Mouse (Mus musculus): ENCODE measurements around the gene Celf1.
"Not testable (repeated sequence)": the region's sequence is repeated elsewhere in the genome, so short reads cannot be mapped to it uniquely, and the experiment has no call there.

Celf1 gene

GRCm38 (mm10) chr2:90940233-90941229 lies at the start of gene Celf1:
Gene Celf1, plus strand, starts transcription at chr2:90940382.
- DNase-seq (ENCODE audit: low spot score): peak; percentile 93

DNA sequence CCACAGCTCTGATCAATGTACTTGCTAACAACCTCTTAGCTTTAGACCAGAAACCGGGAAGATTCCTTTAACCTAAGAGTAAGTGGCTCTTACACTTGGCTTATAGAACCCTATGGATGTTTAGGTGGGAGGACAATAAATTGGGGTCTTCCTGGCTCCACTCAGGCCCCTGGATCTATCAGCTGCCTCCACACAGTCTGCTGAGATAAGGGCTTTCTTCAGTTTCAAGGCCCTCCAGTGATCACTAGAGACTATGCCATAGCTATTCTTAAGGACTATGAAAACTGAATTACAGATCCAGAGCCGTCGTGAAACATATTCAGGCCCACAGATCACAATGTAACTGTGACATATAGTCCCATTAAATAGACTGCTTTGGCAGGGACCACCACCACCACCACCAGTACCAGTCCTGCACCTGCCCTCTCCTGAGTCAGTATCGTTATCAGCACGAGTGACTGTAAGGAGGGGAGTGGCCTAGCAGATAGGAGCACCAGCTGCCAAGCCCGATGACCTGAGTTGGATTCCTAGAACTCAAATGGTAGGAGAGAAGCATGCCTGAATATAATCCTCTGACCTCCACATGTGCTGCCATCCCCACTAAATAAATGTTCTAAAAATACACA lies 46.4 kb upstream of the Celf1 start:
- DNase-seq (ENCODE audit: low spot score): no peak

DNA sequence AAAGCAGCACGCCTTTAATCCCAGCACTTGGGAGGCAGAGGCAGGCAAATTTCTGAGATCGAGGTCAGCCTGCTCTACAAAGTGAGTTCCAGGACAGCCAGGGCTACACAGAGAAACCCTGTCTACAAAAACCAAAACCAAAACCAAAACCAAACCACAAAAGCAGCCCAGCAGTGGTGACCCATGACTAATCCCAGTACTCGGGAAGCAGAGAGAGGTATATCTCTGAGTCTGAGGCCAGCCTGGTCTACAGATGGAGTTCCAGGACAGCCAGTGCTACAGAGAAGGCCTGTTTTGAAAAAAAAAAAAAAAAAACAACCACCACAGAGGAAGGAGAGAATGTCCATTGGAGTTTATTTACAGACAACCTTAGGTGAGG lies 45.9 kb upstream of the Celf1 start:
- not testable (repeated sequence) for DNase-seq (ENCODE audit: low spot score)

DNA sequence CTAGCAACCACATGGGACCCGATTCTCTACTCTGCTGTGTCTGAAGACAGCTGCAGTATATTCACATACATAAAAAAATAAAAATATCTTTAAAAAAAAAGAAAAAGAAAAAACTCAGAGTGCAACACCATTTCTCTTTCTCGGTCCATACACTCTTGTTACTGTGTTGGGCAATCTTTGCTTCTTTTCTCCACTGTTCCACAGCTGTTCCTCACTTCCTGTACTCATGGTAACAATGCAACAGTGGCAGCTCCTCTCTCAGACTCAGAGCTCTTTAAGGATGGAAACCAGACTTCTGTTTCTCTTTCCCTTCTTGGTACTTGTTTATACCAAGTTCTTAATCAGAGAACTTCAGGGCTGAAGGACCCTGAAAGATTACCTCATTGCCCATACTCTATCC lies 36.8 kb upstream of the Celf1 start:
- DNase-seq (ENCODE audit: low spot score): peak; percentile 26

GRCm38 (mm10) chr2:90904076-90904855 lies 35.9 kb upstream of the Celf1 start, which contains the start of the genes Kbtbd4 and Ndufs3:
Gene Kbtbd4, plus strand, starts transcription at chr2:90904740.
Gene Ndufs3, minus strand, starts transcription at chr2:90904827.
- DNase-seq (ENCODE audit: low spot score): peak; percentile 95

DNA sequence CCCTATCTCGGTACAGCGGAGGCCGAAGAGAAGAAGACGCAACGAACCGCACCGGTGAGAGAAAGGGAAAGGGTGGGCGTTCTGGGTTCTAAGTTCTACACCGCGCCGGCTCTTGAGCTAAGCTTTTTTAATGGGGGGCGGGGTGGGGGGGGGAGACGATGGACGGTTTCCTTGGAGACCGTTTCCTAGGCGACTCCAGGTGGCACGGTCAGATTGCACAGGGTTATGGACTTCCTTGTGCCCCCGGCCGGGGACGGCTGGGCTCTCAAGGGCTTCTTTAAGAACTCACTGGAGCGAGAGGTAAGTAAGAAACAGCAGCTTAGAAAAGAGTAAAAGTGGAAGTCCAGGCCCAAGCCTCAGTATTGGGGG lies 35.3 kb upstream of the Celf1 start:
- peak; percentile 73 for DNase-seq (ENCODE audit: low spot score)

GRCm38 (mm10) chr2:90906721-90907120 lies 33.5 kb upstream of the Celf1 start:
- no peak for DNase-seq (ENCODE audit: low spot score)

DNA sequence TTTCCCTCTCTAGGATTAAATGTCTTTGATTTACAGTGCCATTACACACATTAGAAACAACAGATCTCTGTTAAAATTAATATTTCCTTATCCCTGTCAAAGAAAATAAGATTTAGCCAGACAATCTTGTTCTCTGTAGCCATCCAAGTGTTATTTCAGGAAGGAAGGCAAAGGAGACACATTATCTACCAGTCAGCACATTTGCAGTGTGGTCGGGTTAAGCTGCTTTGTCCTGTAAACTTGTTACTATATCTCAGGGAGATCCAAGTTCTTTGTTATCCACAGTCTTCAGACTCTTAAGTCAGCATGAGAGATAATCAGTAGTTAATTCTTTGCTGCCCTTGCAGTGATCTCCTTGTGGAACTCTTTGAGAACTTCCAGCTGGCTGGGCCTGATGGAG lies 29.3 kb upstream of the Celf1 start:
- DNase-seq (ENCODE audit: low spot score): no peak

DNA sequence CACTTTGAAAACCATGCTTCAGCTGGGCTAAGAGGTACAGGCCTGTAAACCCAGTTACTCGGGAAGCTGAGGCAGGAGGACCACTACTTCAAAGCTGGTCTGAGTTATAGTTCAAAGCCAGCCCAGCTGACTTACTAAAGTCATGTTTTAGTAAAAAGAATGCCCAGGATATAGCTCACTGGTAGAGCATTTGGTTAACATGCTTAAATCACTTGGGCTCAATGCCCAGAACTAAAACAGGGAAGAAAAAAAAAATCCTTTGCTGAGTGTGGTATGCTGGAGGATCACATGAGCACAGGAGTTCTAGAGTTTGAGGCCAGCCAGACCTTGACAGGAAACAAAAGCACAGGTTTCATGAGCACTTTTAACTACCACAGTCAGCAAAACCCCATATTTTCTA lies 28.5 kb upstream of the Celf1 start:
- DNase-seq (ENCODE audit: low spot score): peak; percentile 35

- DNase-seq (ENCODE audit: low spot score): peak; percentile 81
Measured at GRCm38 (mm10) chr2:90913671-90914070, 26.5 kb upstream of the Celf1 start.

DNA sequence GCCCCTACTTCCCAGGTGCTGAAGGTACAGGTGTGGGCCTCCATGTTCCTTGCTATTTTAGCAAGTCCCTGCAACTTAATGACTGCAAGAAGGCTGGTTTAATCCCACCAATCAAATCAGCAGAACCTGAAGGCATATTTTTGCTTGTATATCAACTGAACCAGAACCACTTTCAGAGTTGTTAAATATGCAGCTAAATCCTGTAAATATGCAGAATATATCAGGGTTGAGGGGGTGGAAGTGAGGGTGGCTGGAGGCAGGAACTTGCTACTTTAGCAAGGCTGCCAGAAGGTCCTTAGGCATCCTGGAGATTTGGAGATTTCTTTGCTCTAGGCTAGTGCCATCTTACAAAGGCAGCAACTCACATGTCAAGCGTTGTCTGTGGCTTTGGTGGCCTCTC lies 24.7 kb upstream of the Celf1 start:
- DNase-seq (ENCODE audit: low spot score): no peak

- DNase-seq (ENCODE audit: low spot score): no peak
Measured at GRCm38 (mm10) chr2:90916560-90917232, 23.5 kb upstream of the Celf1 start.

DNA sequence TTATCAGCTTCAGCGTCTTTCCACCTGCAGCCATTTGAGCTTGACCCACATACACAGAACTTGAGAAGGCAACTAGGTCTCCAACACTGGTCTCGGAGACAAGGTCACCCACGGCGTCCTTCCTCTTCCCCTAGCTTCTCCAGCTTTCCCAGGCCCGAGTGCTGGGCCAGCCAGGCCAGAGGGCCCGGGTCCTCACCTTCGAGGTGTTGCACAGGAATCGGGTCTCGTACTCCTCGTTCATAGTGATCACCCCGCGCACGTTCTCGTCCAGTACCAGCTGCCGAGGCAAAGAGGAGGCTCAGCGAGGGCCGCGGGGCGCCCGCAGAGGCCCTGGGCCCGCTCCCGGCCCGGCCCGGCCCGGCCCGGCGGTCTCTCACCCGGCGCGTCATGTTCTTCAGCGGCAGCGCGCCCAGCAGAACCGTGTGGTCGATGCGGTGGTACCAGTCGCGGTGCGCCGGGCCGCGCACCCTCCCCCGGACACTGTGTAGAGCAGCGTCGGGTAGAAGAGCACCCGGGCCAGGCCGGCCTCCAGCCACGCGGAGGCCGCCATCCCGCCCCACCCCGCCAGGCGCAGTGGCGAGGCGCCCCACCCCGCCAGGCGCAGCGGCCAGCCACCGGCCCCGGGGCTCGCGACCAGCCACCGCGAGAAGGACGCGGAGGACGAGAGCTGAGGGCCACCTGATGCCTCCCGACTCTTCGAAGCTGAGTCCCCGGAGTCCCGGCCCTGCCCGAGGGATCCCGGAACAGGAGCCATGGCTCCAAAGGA lies 22.8 kb upstream of the Celf1 start:
- peak; percentile 89 for DNase-seq (ENCODE audit: low spot score)

DNA sequence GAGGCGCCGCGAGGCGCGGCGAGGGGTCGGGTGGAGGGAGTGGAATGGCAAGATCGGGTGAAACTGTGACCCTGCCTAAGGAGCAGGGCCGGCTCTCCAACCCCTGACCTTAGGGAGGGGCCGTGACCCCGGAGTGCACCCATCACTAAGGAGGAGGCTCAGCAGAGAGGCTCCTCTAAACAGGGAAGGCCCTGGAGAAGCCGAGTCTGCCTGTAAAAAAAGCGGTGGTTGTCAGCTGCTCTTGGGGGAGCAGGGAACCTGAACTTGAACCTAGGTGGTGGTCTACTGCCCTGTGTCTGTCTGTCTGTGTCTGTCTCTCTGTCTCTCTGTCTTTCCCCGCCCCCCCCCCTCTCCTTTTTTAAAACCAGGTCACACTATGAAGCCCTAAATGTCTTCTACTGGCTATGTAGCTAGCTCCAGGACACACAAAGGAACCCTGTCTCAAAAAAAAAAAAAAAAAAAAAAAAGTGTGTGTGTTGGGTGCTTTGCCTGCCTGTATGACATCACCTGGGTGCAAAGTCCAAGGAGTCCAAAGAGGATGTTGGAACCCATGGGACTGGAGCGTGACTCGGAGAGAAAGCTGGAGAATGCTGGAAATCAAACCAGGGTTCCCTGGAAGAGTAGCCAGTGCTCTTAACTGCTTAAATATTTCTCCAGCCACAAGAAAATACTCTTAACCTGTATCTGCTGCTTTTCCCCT lies 22.0 kb upstream of the Celf1 start:
- DNase-seq (ENCODE audit: low spot score): no peak

GRCm38 (mm10) chr2:90921178-90921577 lies 19.0 kb upstream of the Celf1 start:
- DNase-seq (ENCODE audit: low spot score): no peak

GRCm38 (mm10) chr2:90922636-90923035 lies 17.5 kb upstream of the Celf1 start:
- DNase-seq (ENCODE audit: low spot score): no peak

GRCm38 (mm10) chr2:90928566-90928965 lies 11.6 kb upstream of the Celf1 start:
- no peak for DNase-seq (ENCODE audit: low spot score)

GRCm38 (mm10) chr2:90931829-90932228 lies 8.4 kb upstream of the Celf1 start:
- no peak for DNase-seq (ENCODE audit: low spot score)

- no peak for DNase-seq (ENCODE audit: low spot score)
Measured at GRCm38 (mm10) chr2:90932273-90932672, 7.9 kb upstream of the Celf1 start.

GRCm38 (mm10) chr2:90938362-90938761 lies 1.8 kb upstream of the Celf1 start:
- DNase-seq (ENCODE audit: low spot score): no peak
